Mouse (Mus musculus) thymus, postnatal 4 days (tissue): ENCODE results near the gene Eif2b4.
A peak's percentile ranks its signal among the peaks of the same experiment; 100 is the strongest.
"Not testable (repeated sequence)": the region's sequence is repeated elsewhere in the genome, so short reads cannot be mapped to it uniquely, and the experiment has no call there.

ENCODE experiments used
- DNase-seq: peaks from one replicate; pipeline ENCODE4 v3.0.0; 2021

Gene Eif2b4

GRCm38 (mm10) chr5:31192939-31193630, at the start of gene Eif2b4, which contains the start of gene Snx17:
Eif2b4 (minus strand) TSS chr5:31193430.
Snx17 (plus strand) TSS chr5:31193227.
- peak; percentile 99 for DNase-seq

GRCm38 (mm10) chr5:31242191-31242590, 49.0 kb upstream of the Eif2b4 start:
- DNase-seq = no peak

- no peak for DNase-seq
These were observed 48.3 kb upstream of the Eif2b4 start for GRCm38 (mm10) chr5:31241522-31242034.

- DNase-seq = peak; percentile 97
These were observed 47.6 kb upstream of the Eif2b4 start, which contains the start of the genes Nrbp1 and Gm9970 for GRCm38 (mm10) chr5:31240637-31241521. Nrbp1 (plus strand) TSS chr5:31240864. Gm9970 (minus strand) TSS chr5:31241232.

GRCm38 (mm10) chr5:31226641-31227040, 33.4 kb upstream of the Eif2b4 start:
- DNase-seq = no peak

- no peak for DNase-seq
These were observed 29.5 kb upstream of the Eif2b4 start for GRCm38 (mm10) chr5:31222696-31223095.

- DNase-seq = peak; percentile 67
These were observed 28.2 kb upstream of the Eif2b4 start for GRCm38 (mm10) chr5:31221304-31221945.

GRCm38 (mm10) chr5:31220448-31221303, 27.4 kb upstream of the Eif2b4 start, which contains the start of gene Ppm1g:
Ppm1g (minus strand) TSS chr5:31220687.
- DNase-seq = peak; percentile 99

GRCm38 (mm10) chr5:31219911-31220447, 26.7 kb upstream of the Eif2b4 start:
- no peak for DNase-seq

- DNase-seq = no peak
These were observed 26.2 kb upstream of the Eif2b4 start for GRCm38 (mm10) chr5:31219474-31219873.

GRCm38 (mm10) chr5:31219070-31219469, 25.8 kb upstream of the Eif2b4 start:
- DNase-seq = no peak

- DNase-seq = peak; percentile 42
These were observed 25.1 kb upstream of the Eif2b4 start for GRCm38 (mm10) chr5:31218294-31218693.

- DNase-seq = not testable (repeated sequence)
These were observed 23.3 kb upstream of the Eif2b4 start for GRCm38 (mm10) chr5:31216554-31216953.

GRCm38 (mm10) chr5:31204421-31204820, 11.2 kb upstream of the Eif2b4 start:
- DNase-seq = no peak

- no peak for DNase-seq
These were observed 10.6 kb upstream of the Eif2b4 start for GRCm38 (mm10) chr5:31203866-31204265.

- DNase-seq = no peak
These were observed 9.7 kb upstream of the Eif2b4 start for GRCm38 (mm10) chr5:31202933-31203332.

GRCm38 (mm10) chr5:31201742-31202590, 8.7 kb upstream of the Eif2b4 start, which contains the start of gene Zfp513:
Zfp513 (minus strand) TSS chr5:31202303.
- peak; percentile 91 for DNase-seq

GRCm38 (mm10) chr5:31201042-31201741, 8.0 kb upstream of the Eif2b4 start:
- no peak for DNase-seq

GRCm38 (mm10) chr5:31200327-31200768, 7.1 kb upstream of the Eif2b4 start:
- peak; percentile 40 for DNase-seq

- DNase-seq = peak; percentile 48
These were observed 6.7 kb upstream of the Eif2b4 start for GRCm38 (mm10) chr5:31199893-31200292.
